Mouse (Mus musculus): ENCODE data around the gene Terb1. TPM values are rescaled to one million over a fixed set of nuclear protein-coding genes. Genes with fewer than 3 reads are reported as not detected.

Terb1 gene
- polyA plus RNA-seq, 1 experiment from 2014 or later, result 0.18 TPM

GRCm38 (mm10) chr8:104406340-104407128 lies 103.2 kb downstream of the Terb1 start:
- no peak overlapping the region for H3K9ac ChIP-seq
- H3K27me3 ChIP-seq (replicated peaks), result no peaks in the 10 kb centered on the region
- H3K4me2 ChIP-seq (replicated peaks), result no peak overlapping the region
- H3K4me3 ChIP-seq, result no peak overlapping the region
- no peaks in the 10 kb centered on the region for H3K36me3 ChIP-seq
- no peak overlapping the region for H3K27ac ChIP-seq
- no peaks in the 10 kb centered on the region for H3K4me1 ChIP-seq
- 86% methylated on average over 6 of the region's 6 CpGs for WGBS
- ATAC-seq (ENCODE audit: low FRiP score, low read depth), result no peak
- no peaks in the 10 kb centered on the region for H3K9me3 ChIP-seq

- Histone ChIP-seq H3K36me3 (no peaks in the 10 kb centered on the region), H3K4me2 (replicated peaks) (no peak overlapping the region), H3K9ac (no peak overlapping the region), H3K27ac (no peak overlapping the region), H3K27me3 (replicated peaks) (no peaks in the 10 kb centered on the region), H3K4me1 (no peaks in the 10 kb centered on the region), H3K9me3 (no peaks in the 10 kb centered on the region), H3K4me3 (no peak overlapping the region)
- no peak for ATAC-seq (ENCODE audit: low FRiP score, low read depth)
- WGBS, result 74% methylated on average over 15 of the region's 15 CpGs
Observed at GRCm38 (mm10) chr8:104405430-104406187, 104.1 kb downstream of the Terb1 start.

- H3K4me1 ChIP-seq, result no peaks in the 10 kb centered on the region
- no peaks in the 10 kb centered on the region for H3K27me3 ChIP-seq (replicated peaks)
- no peak overlapping the region for H3K4me2 ChIP-seq (replicated peaks)
- no peaks in the 10 kb centered on the region for H3K9me3 ChIP-seq
- no peak overlapping the region for H3K4me3 ChIP-seq
- WGBS, result 71% methylated on average over 3 of the region's 3 CpGs
- no peaks in the 10 kb centered on the region for H3K36me3 ChIP-seq
- no peak for ATAC-seq (ENCODE audit: low FRiP score, low read depth)
- no peak overlapping the region for H3K27ac ChIP-seq
- no peak overlapping the region for H3K9ac ChIP-seq
Observed at GRCm38 (mm10) chr8:104403596-104403995, 106.1 kb downstream of the Terb1 start.

Other genes with a start within 250 kb of the Terb1 start
- not detected in 2 replicates for gene Cmtm2a, start 216.7 kb downstream of the Terb1 start, polyA plus RNA-seq (2016; fragmentation: Nextera tagmentation; extraction: Ambion mirVana)
- not detected in 2 replicates for gene Gm45711, start 199.8 kb downstream of the Terb1 start, polyA plus RNA-seq (2016; fragmentation: Nextera tagmentation; extraction: Ambion mirVana)
- gene Cmtm1, start 199.8 kb downstream of the Terb1 start, polyA plus RNA-seq (2016; fragmentation: Nextera tagmentation; extraction: Ambion mirVana), result not detected in 2 replicates
- gene Gm11020, start 188.3 kb downstream of the Terb1 start, polyA plus RNA-seq (2016; fragmentation: Nextera tagmentation; extraction: Ambion mirVana), result not detected in 2 replicates
- not detected in 2 replicates for gene Cmtm2b, start 187.7 kb downstream of the Terb1 start, polyA plus RNA-seq (2016; fragmentation: Nextera tagmentation; extraction: Ambion mirVana)
- 73.6 and 76.8 TPM in 2 replicates for gene Cmtm3, start 170.5 kb downstream of the Terb1 start, polyA plus RNA-seq (2016; fragmentation: Nextera tagmentation; extraction: Ambion mirVana)
- 2.3 and 2.7 TPM in 2 replicates for gene Cmtm4, start 114.1 kb downstream of the Terb1 start, polyA plus RNA-seq (2016; fragmentation: Nextera tagmentation; extraction: Ambion mirVana)
- gene Dync1li2, start 66.9 kb downstream of the Terb1 start, polyA plus RNA-seq (2016; fragmentation: Nextera tagmentation; extraction: Ambion mirVana), result 114 and 130 TPM in 2 replicates
- 112 and 124 TPM in 2 replicates for gene Nae1, start 24.7 kb upstream of the Terb1 start, polyA plus RNA-seq (2016; fragmentation: Nextera tagmentation; extraction: Ambion mirVana)
- 1.3 and 1.4 TPM in 2 replicates for gene Car7, start 24.8 kb upstream of the Terb1 start, polyA plus RNA-seq (2016; fragmentation: Nextera tagmentation; extraction: Ambion mirVana)
- 17.2 and 17.5 TPM in 2 replicates for gene Pdp2, start 81.5 kb upstream of the Terb1 start, polyA plus RNA-seq (2016; fragmentation: Nextera tagmentation; extraction: Ambion mirVana)
- not detected in 2 replicates for gene Cdh16, start 114.5 kb upstream of the Terb1 start, polyA plus RNA-seq (2016; fragmentation: Nextera tagmentation; extraction: Ambion mirVana)
- 3.5 and 6.0 TPM in 2 replicates for gene Rrad, start 121.4 kb upstream of the Terb1 start, polyA plus RNA-seq (2016; fragmentation: Nextera tagmentation; extraction: Ambion mirVana)
- 118 and 122 TPM in 2 replicates for gene Ciao2b, start 132.1 kb upstream of the Terb1 start, polyA plus RNA-seq (2016; fragmentation: Nextera tagmentation; extraction: Ambion mirVana)
- not detected in 2 replicates for gene Ces2a, start 224.1 kb upstream of the Terb1 start, polyA plus RNA-seq (2016; fragmentation: Nextera tagmentation; extraction: Ambion mirVana)

All from neural tube, embryonic 12.5 days (tissue).